In genomic region chr7:3391081-3391451, GRCm38 (mm10) we compare ENCODE assay signal across 11 mouse cellular contexts. TPM values are rescaled to one million over a fixed set of nuclear protein-coding genes. Genes with fewer than 3 reads are reported as not detected.
DNase-seq lines count a peak whose midpoint lies in the region; ATAC-seq and TF ChIP-seq lines count a peak whose summit lies in the region.
"Had no signal": no experiment of that assay in that cellular context is flagged by ENCODE, and none has a peak within 500 bp of the region (broad histone marks: within the 10 kb centered on the region; RNA-seq: fewer than 3 reads in every experiment).

No protein-coding gene starts in this region.

- H3K4me2 ChIP-seq in lung, embryonic 15.5 days = peak overlapping the region; percentile 57
- H3K4me2 ChIP-seq in intestine, embryonic 16.5 days (ENCODE audit: low read depth, low read length) = peak overlapping the region; percentile 50

- H3K27me3 ChIP-seq in lung, embryonic 15.5 days = no peaks in the 10 kb centered on the region
- H3K27me3 ChIP-seq in intestine, embryonic 16.5 days (replicated peaks; ENCODE audit: control insufficient read depth, insufficient read depth, low read length) = no peaks in the 10 kb centered on the region

- no peaks in the 10 kb centered on the region for H3K9me3 ChIP-seq in lung, embryonic 15.5 days
- H3K9me3 ChIP-seq in intestine, embryonic 16.5 days (ENCODE audit: control insufficient read depth, low read length) = no peaks in the 10 kb centered on the region

- peak overlapping the region; percentile 36 for H3K4me3 ChIP-seq in lung, embryonic 15.5 days
- peak overlapping the region; percentile 31; the same call in 1 of the 2 replicates for H3K4me3 ChIP-seq in intestine, embryonic 16.5 days (ENCODE audit: low read length)
- peak overlapping the region; percentile 77 for H3K4me3 ChIP-seq in olfactory bulb, adult 2 months (ENCODE audit: insufficient read depth, low read depth, low read length)

- H3K9ac ChIP-seq in lung, embryonic 15.5 days = no peak overlapping the region
- H3K9ac ChIP-seq in intestine, embryonic 16.5 days (ENCODE audit: low read depth, low read length) = no peak overlapping the region

- peak; percentile 48 for DNase-seq in cerebellum, adult 11-12 months
- DNase-seq in cerebellum, adult 8-10 months = no peak
- no peak for DNase-seq in lung, postnatal 4 days
- no peak for DNase-seq in frontal cortex, postnatal 14 days (ENCODE audit: low spot score in 2 of 2)
- DNase-seq: thymus, adult 18-20 months had no signal

- no peak for TF ChIP-seq POLR2A in olfactory bulb, adult 2 months (IDR thresholded peaks at IDR 0.05; ENCODE audit: insufficient read depth, low read depth, low read length)

- peaks cover 12% of the 10 kb centered on the region; the same call in 1 of the 2 replicates for H3K4me1 ChIP-seq in lung, embryonic 15.5 days
- no peaks in the 10 kb centered on the region for H3K4me1 ChIP-seq in intestine, embryonic 16.5 days (ENCODE audit: control insufficient read depth, insufficient read depth, low read length)
- H3K4me1 ChIP-seq in olfactory bulb, adult 2 months (ENCODE audit: control insufficient read depth, insufficient read depth, low read length) = peaks cover 28% of the 10 kb centered on the region

- ATAC-seq in lung, embryonic 15.5 days (ENCODE audit: borderline replicate concordance, extremely low read depth, low FRiP score, low TSS enrichment) = no peak
- no peak; the same call in 1 of the 2 replicates for ATAC-seq in intestine, embryonic 16.5 days
- ATAC-seq in monocyte, adult 5-6 weeks (replicated peaks; ENCODE audit: insufficient number of reproducible peaks, low FRiP score, low TSS enrichment, poor library complexity, severe bottlenecking) = no peak

- no peaks in the 10 kb centered on the region for H3K36me3 ChIP-seq in lung, embryonic 15.5 days
- no peaks in the 10 kb centered on the region for H3K36me3 ChIP-seq in intestine, embryonic 16.5 days (ENCODE audit: control insufficient read depth, insufficient read depth, low read length)

- 6% methylated on average over 12 of the region's 12 CpGs for WGBS in lung, embryonic 15.5 days
- 6% methylated on average over 12 of the region's 12 CpGs for WGBS in intestine, embryonic 16.5 days
- WGBS in olfactory bulb, adult 2 months = 3% methylated on average over 12 of the region's 12 CpGs

- no peak for TF ChIP-seq CTCF in olfactory bulb, adult 2 months (IDR thresholded peaks at IDR 0.05; ENCODE audit: insufficient read depth, low read depth, low read length)

- H3K27ac ChIP-seq in lung, embryonic 15.5 days = no peak overlapping the region
- no peak overlapping the region for H3K27ac ChIP-seq in intestine, embryonic 16.5 days (ENCODE audit: low read length)
- peak overlapping the region; percentile 93 for H3K27ac ChIP-seq in olfactory bulb, adult 2 months (ENCODE audit: insufficient read depth, low read depth, low read length)

RNA-seq across cellular contexts. Expression of gene Cacng8, which starts 0.6 kb away (rescaled TPM):
- 2.2 and 2.4 TPM in 2 replicates for polyA plus RNA-seq in lung, embryonic 15.5 days (2015; fragmentation: Nextera tagmentation; extraction: Ambion mirVana)
- 0.93 and 1.2 TPM in 2 replicates for polyA plus RNA-seq in intestine, embryonic 16.5 days (2015; fragmentation: Nextera tagmentation; extraction: Ambion mirVana)
- polyA plus RNA-seq in olfactory bulb, adult 2 months (2012; ENCODE audit: insufficient read depth, insufficient read length, low replicate concordance, missing spikeins) = not detected in 2 replicates
- total RNA-seq in monocyte, adult 5-6 weeks (2017) = not detected in 3 replicates
- total RNA-seq: liver, adult 2 months had no signal
- polyA plus RNA-seq: heart, postnatal 0 days; liver, adult 2 months had no signal

RNA-seq across cellular contexts. Expression of gene Cacng6, which starts 32.9 kb away (rescaled TPM):
- polyA plus RNA-seq in lung, embryonic 15.5 days (2015; fragmentation: Nextera tagmentation; extraction: Ambion mirVana) = 0.30 TPM in 1 of 2 replicates, not detected in the other
- polyA plus RNA-seq in intestine, embryonic 16.5 days (2015; fragmentation: Nextera tagmentation; extraction: Ambion mirVana) = 0.13 and 0.21 TPM in 2 replicates
- not detected in 2 replicates for polyA plus RNA-seq in olfactory bulb, adult 2 months (2012; ENCODE audit: insufficient read depth, insufficient read length, low replicate concordance, missing spikeins)
- total RNA-seq in monocyte, adult 5-6 weeks (2017) = not detected in 3 replicates
- polyA plus RNA-seq: liver, adult 2 months had no signal

RNA-seq across cellular contexts. Expression of gene Cacng7, which starts 58.3 kb away (rescaled TPM):
- polyA plus RNA-seq in lung, embryonic 15.5 days (2015; fragmentation: Nextera tagmentation; extraction: Ambion mirVana) = 0.48 and 0.49 TPM in 2 replicates
- 0.53 and 1.1 TPM in 2 replicates for polyA plus RNA-seq in intestine, embryonic 16.5 days (2015; fragmentation: Nextera tagmentation; extraction: Ambion mirVana)
- not detected in 2 replicates for polyA plus RNA-seq in olfactory bulb, adult 2 months (2012; ENCODE audit: insufficient read depth, insufficient read length, low replicate concordance, missing spikeins)
- total RNA-seq in monocyte, adult 5-6 weeks (2017) = not detected in 3 replicates
